Mouse (Mus musculus) heart, adult 2 months (tissue): ENCODE measurements around the gene Ccdc141. TPM values are rescaled to one million over a fixed set of nuclear protein-coding genes. Genes with fewer than 3 reads are reported as not detected.

Experiments used
- DNase-seq, 2 experiments: peaks; one replicate each; pipeline ENCODE4 v3.0.0; 2021
- H3K27ac ChIP-seq: fragments of 200-600 bp; 2 replicates; pipeline ENCODE4 v1.8.1; 2022
- H3K27me3 ChIP-seq: fragments of 200-500 bp; 2 replicates; pipeline ENCODE4 v1.6.1; 2012; ENCODE audit warnings: mild to moderate bottlenecking, low read length, inconsistent platforms, mixed read lengths; ENCODE audit not compliant: control insufficient read depth, insufficient read depth
- H3K36me3 ChIP-seq: fragments of 200-500 bp; 2 replicates; pipeline ENCODE4 v1.6.1; 2012; ENCODE audit warnings: low read length, inconsistent platforms; ENCODE audit not compliant: control insufficient read depth, insufficient read depth
- H3K4me1 ChIP-seq: fragments of 200-500 bp; 2 replicates; pipeline ENCODE4 v1.6.1; 2011; ENCODE audit warnings: low read length; ENCODE audit not compliant: control insufficient read depth, insufficient read depth
- H3K4me3 ChIP-seq: fragments of 200-600 bp; 2 replicates; pipeline ENCODE4 v1.8.1; 2022
- H3K79me2 ChIP-seq: fragments of 200-500 bp; replicated peaks from 2 replicates; pipeline ENCODE4 v1.6.1; 2012; ENCODE audit warnings: mild to moderate bottlenecking, inconsistent platforms, low read length, moderate library complexity, mixed read lengths; ENCODE audit not compliant: control insufficient read depth, insufficient read depth
- H3K9ac ChIP-seq: fragments of 200-500 bp; 2 replicates; pipeline ENCODE4 v1.6.1; 2012; ENCODE audit warnings: low read depth, mild to moderate bottlenecking, control low read depth, inconsistent platforms, low read length, mixed read lengths
- CTCF ChIP-seq: fragments of 200-600 bp; IDR thresholded peaks from 2 replicates; pipeline ENCODE4 v1.8.1; 2022; ENCODE audit warnings: antibody characterized with exemption, mild to moderate bottlenecking, moderate library complexity
- EP300 ChIP-seq: fragments of 200-500 bp; IDR thresholded peaks from 2 replicates; pipeline ENCODE4 v1.6.1; 2011; ENCODE audit warnings: low read depth, low read length, control low read depth; ENCODE audit not compliant: insufficient read depth
- POLR2A ChIP-seq: fragments of 200-500 bp; IDR thresholded peaks from 2 replicates; pipeline ENCODE4 v1.6.1; 2011; ENCODE audit warnings: mild to moderate bottlenecking, low read depth, low read length, control low read depth; ENCODE audit not compliant: insufficient read depth
- WGBS: fragments of 180-500 bp; shearing (Covaris S2); methylation state at CpG from one replicate; pipeline ENCODE4 v1.1.7; 2018; 5-methylcytosine and 5-hydroxymethylcytosine counted together
- intact Hi-C: fragments of 180-260 bp; cut with DNase I; formaldehyde crosslinking; loops from one replicate; pipeline ENCODE4 v1.15.1; 2025
- polyA plus RNA-seq: library from polyadenylated mRNA; depleted of rRNA; stranded (reverse); fragments of >200 nt; gene quantifications from 2 replicates; pipeline ENCODE4 v1.2.3, GENCODE M21; 2012
- total RNA-seq, 2 experiments: library from RNA; stranded (reverse); gene quantifications; 2 replicates each; pipeline ENCODE4 v1.2.3; 2021

Gene Ccdc141
- total and polyA plus RNA-seq, 3 experiments: 35.6 to 189 (median 182) TPM

- Histone ChIP-seq H3K4me1 (peaks cover 2% of the 10 kb centered on the region), H3K9ac (no peak overlapping the region), H3K36me3 (no peaks in the 10 kb centered on the region), H3K4me3 (no peak overlapping the region), H3K27ac (no peak overlapping the region), H3K79me2 (no peaks in the 10 kb centered on the region), H3K27me3 (no peaks in the 10 kb centered on the region)
- no peak for TF ChIP-seq CTCF
- TF ChIP-seq POLR2A: no peak
- no peak for TF ChIP-seq EP300
- 83% methylated on average over 4 of the region's 4 CpGs for WGBS
- intact Hi-C loops: loop anchor here (10.0 kb wide), 1 partner anchor 136 kb away; no protein-coding TSS in a partner anchor
- no peak for DNase-seq
Observed at GRCm38 (mm10) chr2:77200379-77200778, 29.9 kb upstream of the Ccdc141 start.

- no peaks in the 10 kb centered on the region for H3K79me2 ChIP-seq
- no peak overlapping the region for H3K4me3 ChIP-seq
- TF ChIP-seq POLR2A (no peak), CTCF (no peak), EP300 (no peak)
- no peak overlapping the region for H3K27ac ChIP-seq
- peaks cover 2% of the 10 kb centered on the region for H3K4me1 ChIP-seq
- 73% methylated on average over 5 of the region's 5 CpGs for WGBS
- DNase-seq: no peak
- intact Hi-C loops: no loop called here
- H3K9ac ChIP-seq: no peak overlapping the region
- H3K27me3 ChIP-seq: no peaks in the 10 kb centered on the region
- H3K36me3 ChIP-seq: no peaks in the 10 kb centered on the region
Observed at GRCm38 (mm10) chr2:77198246-77198645, 27.8 kb upstream of the Ccdc141 start.

GRCm38 (mm10) chr2:77196819-77197218 is 26.4 kb upstream of the Ccdc141 start:
- no peak overlapping the region for H3K9ac ChIP-seq
- H3K27me3 ChIP-seq: no peaks in the 10 kb centered on the region
- DNase-seq: no peak
- intact Hi-C loops: no loop called here
- TF ChIP-seq POLR2A (no peak), CTCF (no peak), EP300 (no peak)
- H3K79me2 ChIP-seq: no peaks in the 10 kb centered on the region
- peaks cover 2% of the 10 kb centered on the region for H3K4me1 ChIP-seq
- no peak overlapping the region for H3K4me3 ChIP-seq
- no peak overlapping the region for H3K27ac ChIP-seq
- WGBS: 88% methylated on average over 4 of the region's 4 CpGs
- no peaks in the 10 kb centered on the region; the same call in 1 of the 2 replicates for H3K36me3 ChIP-seq

- TF ChIP-seq POLR2A: no peak
- no peak for TF ChIP-seq EP300
- TF ChIP-seq CTCF: no peak
- no peak overlapping the region for H3K27ac ChIP-seq
- intact Hi-C loops: no loop called here
- H3K9ac ChIP-seq: no peak overlapping the region
- H3K36me3 ChIP-seq: no peaks in the 10 kb centered on the region; the same call in 1 of the 2 replicates
- H3K79me2 ChIP-seq: no peaks in the 10 kb centered on the region
- no peak for DNase-seq
- H3K27me3 ChIP-seq: no peaks in the 10 kb centered on the region
- no peaks in the 10 kb centered on the region for H3K4me1 ChIP-seq
- 74% methylated on average over 5 of the region's 5 CpGs for whole genome bisulfite sequencing
- H3K4me3 ChIP-seq: no peak overlapping the region
Observed at GRCm38 (mm10) chr2:77195056-77195455, 24.6 kb upstream of the Ccdc141 start.

- H3K4me3 ChIP-seq: no peak overlapping the region
- TF ChIP-seq CTCF (no peak), POLR2A (no peak), EP300 (no peak)
- H3K27me3 ChIP-seq: no peaks in the 10 kb centered on the region
- no peak overlapping the region for H3K9ac ChIP-seq
- no peak overlapping the region for H3K27ac ChIP-seq
- H3K79me2 ChIP-seq: no peaks in the 10 kb centered on the region
- H3K36me3 ChIP-seq: no peaks in the 10 kb centered on the region; the same call in 1 of the 2 replicates
- no peak for DNase-seq
- WGBS: 96% methylated on average over 3 of the region's 3 CpGs
- intact Hi-C loops: no loop called here
- H3K4me1 ChIP-seq: no peaks in the 10 kb centered on the region
Observed at GRCm38 (mm10) chr2:77191811-77192210, 21.4 kb upstream of the Ccdc141 start.

- intact Hi-C loops: no loop called here
- H3K4me3 ChIP-seq: no peak overlapping the region
- WGBS: 88% methylated on average over 7 of the region's 7 CpGs
- no peaks in the 10 kb centered on the region for H3K27me3 ChIP-seq
- TF ChIP-seq CTCF (no peak), EP300 (no peak), POLR2A (no peak)
- H3K27ac ChIP-seq: no peak overlapping the region
- no peak for DNase-seq
- no peak overlapping the region for H3K9ac ChIP-seq
- H3K79me2 ChIP-seq: no peaks in the 10 kb centered on the region
- H3K4me1 ChIP-seq: no peaks in the 10 kb centered on the region
- no peaks in the 10 kb centered on the region; the same call in 1 of the 2 replicates for H3K36me3 ChIP-seq
Observed at GRCm38 (mm10) chr2:77190891-77191290, 20.5 kb upstream of the Ccdc141 start.
